Mouse (Mus musculus) E14TG2a.4 (cell line): ENCODE data around the gene Cdc45.

ENCODE experiments used
- CTCF ChIP-seq: conservative IDR thresholded peaks from 2 replicates; pipeline ENCODE4 v1.5.1; 2014; ENCODE audit warnings: low read length
- NANOG ChIP-seq: IDR thresholded peaks from 2 replicates; pipeline ENCODE4 v1.6.1; 2014; ENCODE audit warnings: borderline replicate concordance, low read length, mixed read lengths
- POU5F1 ChIP-seq: IDR thresholded peaks from 2 replicates; pipeline ENCODE4 v1.6.1; 2014; ENCODE audit warnings: low read length, borderline replicate concordance

- TF ChIP-seq NANOG (no peak), CTCF (no peak), POU5F1 (no peak)
These were observed 48.4 kb upstream of the Cdc45 start for GRCm38 (mm10) chr16:18860186-18860585.
